Mouse (Mus musculus): ENCODE data around the gene Akr1b8.

- no peak for TF ChIP-seq CTCF (IDR thresholded peaks at IDR 0.05; ENCODE audit: extremely low read depth, insufficient read depth, low read length)
- TF ChIP-seq POLR2A (IDR thresholded peaks at IDR 0.05; ENCODE audit: extremely low read depth, insufficient read depth, low read length): no peak
Observed at GRCm38 (mm10) chr6:34364217-34365136, 10.6 kb downstream of the Akr1b8 start.
